Mouse (Mus musculus) MEL (cell line): Measurements from ENCODE around the gene Cwc27.

Experiments
- CTCF ChIP-seq, 3 experiments: IDR thresholded peaks in 2 of 3; conservative IDR thresholded peaks in 1 of 3; 2 replicates each; pipeline ENCODE4 v1.5.1; 2011 to 2012; ENCODE audit warnings: low read length in 3 of 3, low read depth in 2 of 3, mild to moderate bottlenecking in 2 of 3, improper control_type of control experiment in 1 of 3, inconsistent platforms in 1 of 3, mixed read lengths in 1 of 3, moderate library complexity in 1 of 3; ENCODE audit not compliant: control insufficient read depth in 1 of 3, insufficient read depth in 1 of 3, poor library complexity in 1 of 3, severe bottlenecking in 1 of 3
- E2F4 ChIP-seq: IDR thresholded peaks from 2 replicates; pipeline ENCODE4 v1.6.1; 2011; ENCODE audit warnings: low read depth, low read length, improper control_type of control experiment, borderline replicate concordance
- MYC ChIP-seq: IDR thresholded peaks from 2 replicates; pipeline ENCODE4 v1.6.1; 2011; ENCODE audit warnings: low read depth, mild to moderate bottlenecking, low read length, improper control_type of control experiment, moderate library complexity
- TBP ChIP-seq: IDR thresholded peaks from 2 replicates; pipeline ENCODE4 v1.8.0; 2011; ENCODE audit warnings: low read depth, low read length, improper control_type of control experiment
- USF2 ChIP-seq, 2 experiments: IDR thresholded peaks; 2 replicates each; pipeline ENCODE4 v1.6.1; 2011 to 2012; ENCODE audit warnings: improper control_type of control experiment in 2 of 2, low read length in 2 of 2, borderline replicate concordance in 1 of 2, inconsistent platforms in 1 of 2, low read depth in 1 of 2, mild to moderate bottlenecking in 1 of 2; ENCODE audit not compliant: insufficient read depth in 1 of 2
- ZC3H11A ChIP-seq: IDR thresholded peaks from 2 replicates; pipeline ENCODE4 v1.6.1; 2012; ENCODE audit warnings: low read depth, mild to moderate bottlenecking, inconsistent platforms, low read length, improper control_type of control experiment

- TF ChIP-seq TBP, result no peak
- TF ChIP-seq CTCF (IDR thresholded peaks at IDR 0.05 in 2 of 3, conservative IDR thresholded peaks at IDR 0.05 in 1 of 3; ENCODE audit: control insufficient read depth in 1 of 3, insufficient read depth in 1 of 3, low read depth in 2 of 3, low read length in 3 of 3, poor library complexity in 1 of 3, severe bottlenecking in 1 of 3), result no peak
- TF ChIP-seq MYC, result no peak
- TF ChIP-seq ZC3H11A, result no peak
- no peak for TF ChIP-seq E2F4
- TF ChIP-seq USF2 (IDR thresholded peaks at IDR 0.05; ENCODE audit: borderline replicate concordance in 1 of 2, insufficient read depth in 1 of 2, low read depth in 1 of 2, low read length in 2 of 2), result no peak
Measured at GRCm38 (mm10) chr13:104742866-104743265, 74.1 kb downstream of the Cwc27 start.
